Comparison of ENCODE assay signal across 9 mouse cellular contexts in genomic region chr9:37177107-37177506, GRCm38 (mm10). TPM values are rescaled to one million over a fixed set of nuclear protein-coding genes. Genes with fewer than 3 reads are reported as not detected.
A peak's percentile ranks its signal among the peaks of the same experiment; 100 is the strongest.
DNase-seq lines count a peak whose midpoint lies in the region; ATAC-seq and TF ChIP-seq lines count a peak whose summit lies in the region.
"Had no signal": no experiment of that assay in that cellular context is flagged by ENCODE, and none has a peak within 500 bp of the region (broad histone marks: within the 10 kb centered on the region; RNA-seq: fewer than 3 reads in every experiment).

No protein-coding gene starts in this region.

- peak overlapping the region; percentile 24 for H3K4me2 ChIP-seq in forebrain, embryonic 12.5 days
- H3K4me2 ChIP-seq: lung, embryonic 15.5 days had no signal

- peak; percentile 5 for DNase-seq in G1E (ENCODE audit: low spot score)
- DNase-seq in brain, embryonic 14.5 days (ENCODE audit: low read depth), result peak; percentile 94
- DNase-seq in layer of hippocampus, postnatal 10 days (ENCODE audit: low spot score in 2 of 2), result peak; percentile 81 to 84
- DNase-seq in right cerebral cortex, adult 2 months (ENCODE audit: low spot score in 2 of 2), result peak; percentile 73 to 78
- DNase-seq in urinary bladder, postnatal 4 days (ENCODE audit: low spot score in 2 of 2), result peak; percentile 29 to 69

- no peaks in the 10 kb centered on the region for H3K36me3 ChIP-seq in G1E (replicated peaks)
- H3K36me3 ChIP-seq in forebrain, embryonic 12.5 days (replicated peaks), result no peaks in the 10 kb centered on the region
- H3K36me3 ChIP-seq: lung, embryonic 15.5 days had no signal

- H3K27ac ChIP-seq in forebrain, embryonic 12.5 days, result peak overlapping the region; percentile 48; the same call in 1 of the 2 replicates
- H3K27ac ChIP-seq: lung, embryonic 15.5 days had no signal

- H3K4me3 ChIP-seq in G1E (ENCODE audit: low read depth, low read length), result no peak overlapping the region
- H3K4me3 ChIP-seq in forebrain, embryonic 12.5 days (replicated peaks), result no peak overlapping the region
- H3K4me3 ChIP-seq: lung, embryonic 15.5 days had no signal

- H3K9ac ChIP-seq in forebrain, embryonic 12.5 days, result no peak overlapping the region
- H3K9ac ChIP-seq: lung, embryonic 15.5 days had no signal

- TF ChIP-seq POLR2A in brain, embryonic 14.5 days (IDR thresholded peaks at IDR 0.05; ENCODE audit: borderline replicate concordance, extremely low read depth, insufficient read depth, insufficient read length, poor library complexity, severe bottlenecking), result no peak

- ATAC-seq in G1E (ENCODE audit: extremely low read depth, insufficient number of reproducible peaks, low FRiP score, poor library complexity, severe bottlenecking), result no peak; the same call in 1 of the 2 replicates
- ATAC-seq in forebrain, embryonic 12.5 days (ENCODE audit: low FRiP score), result peak; percentile 80
- ATAC-seq in hematopoietic stem cell, adult 5-6 weeks (replicated peaks in 1 of 2; ENCODE audit: insufficient read depth in 1 of 2, low FRiP score in 2 of 2, low TSS enrichment in 1 of 2, low read depth in 1 of 2, poor library complexity in 2 of 2, severe bottlenecking in 2 of 2), result peak; percentile 74 to 77
- ATAC-seq in megakaryocyte, adult 5-6 weeks (ENCODE audit: poor library complexity, severe bottlenecking), result peak; percentile 78

- TF ChIP-seq CTCF in G1E (IDR thresholded peaks at IDR 0.05; ENCODE audit: low read depth, low read length), result peak; percentile 59
- peak; percentile 95 for TF ChIP-seq CTCF in brain, embryonic 14.5 days (IDR thresholded peaks at IDR 0.05; ENCODE audit: borderline replicate concordance, extremely low read depth, insufficient read depth, insufficient read length)

- no peaks in the 10 kb centered on the region for H3K4me1 ChIP-seq in G1E (ENCODE audit: insufficient read depth, low read depth, low read length)
- H3K4me1 ChIP-seq in forebrain, embryonic 12.5 days, result peaks cover 53% of the 10 kb centered on the region
- H3K4me1 ChIP-seq: lung, embryonic 15.5 days had no signal

- 0 out of 2 replicates have a peak, but pooled peaks cover 14% of the 10 kb centered on the region for H3K27me3 ChIP-seq in G1E (ENCODE audit: insufficient read depth, low read length)
- peaks cover 16% of the 10 kb centered on the region for H3K27me3 ChIP-seq in forebrain, embryonic 12.5 days

- WGBS in forebrain, embryonic 12.5 days, result 0% methylated on average over 5 of the region's 5 CpGs

- no peaks in the 10 kb centered on the region for H3K9me3 ChIP-seq in G1E (replicated peaks)
- H3K9me3 ChIP-seq in forebrain, embryonic 12.5 days, result no peaks in the 10 kb centered on the region
- H3K9me3 ChIP-seq: lung, embryonic 15.5 days had no signal

RNA-seq across cellular contexts. Expression of gene Pknox2, which starts 29.9 kb away (rescaled TPM):
- total RNA-seq in G1E (2014; fragmentation: Nextera tagmentation) (1.4 TPM in 1 of 2 replicates, not detected in the other), G1E (2017) (0.17 and 0.27 TPM in 2 replicates)
- polyA plus RNA-seq in G1E (2012), result not detected in 2 replicates
- polyA plus RNA-seq in brain, embryonic 14.5 days (2012; rRNA removed), result 37.2 and 38.3 TPM in 2 replicates
- polyA plus RNA-seq in forebrain, embryonic 12.5 days (2016; fragmentation: Nextera tagmentation; extraction: Ambion mirVana), result 27.1 and 29.5 TPM in 2 replicates
- 0.25 TPM in 1 of 2 replicates, not detected in the other for total RNA-seq in hematopoietic stem cell, adult 5-6 weeks (2017)
- 10 to 100 TPM; 31.4 to 36.3 TPM for total RNA-seq in layer of hippocampus, postnatal 10 days (2021)
- total RNA-seq in megakaryocyte, adult 5-6 weeks (2015), result 0.16 and 0.64 TPM in 2 replicates
- total RNA-seq in megakaryocyte, adult 5-6 weeks (2017), result 0.04 and 0.41 TPM in 2 replicates

RNA-seq across cellular contexts. Expression of gene Tmem218, which starts 30.9 kb away (rescaled TPM):
- total RNA-seq in G1E (2014; fragmentation: Nextera tagmentation) (1.7 and 3.2 TPM in 2 replicates), G1E (2017) (3.1 and 3.5 TPM in 2 replicates)
- polyA plus RNA-seq in G1E (2012), result 0.28 and 0.30 TPM in 2 replicates
- 4.7 and 4.8 TPM in 2 replicates for polyA plus RNA-seq in brain, embryonic 14.5 days (2012; rRNA removed)
- 12.0 and 13.6 TPM in 2 replicates for polyA plus RNA-seq in forebrain, embryonic 12.5 days (2016; fragmentation: Nextera tagmentation; extraction: Ambion mirVana)
- total RNA-seq in hematopoietic stem cell, adult 5-6 weeks (2017), result 6.1 and 7.1 TPM in 2 replicates
- 10 to 100 TPM in 1 of 2 experiments, 1 to 10 TPM in 1; 8.9 to 11.5 TPM for total RNA-seq in layer of hippocampus, postnatal 10 days (2021)
- total RNA-seq in megakaryocyte, adult 5-6 weeks (2015), result 2.5 and 2.8 TPM in 2 replicates
- total RNA-seq in megakaryocyte, adult 5-6 weeks (2017), result 0.98 and 1.3 TPM in 2 replicates

Comparison
In these comparisons a context has a peak if more than half of its experiments do, and no peak if none do; other contexts are left out.
1. DNase-seq: peak in every context shown above with its lines; median percentile 94 in brain, embryonic 14.5 days; 82 in layer of hippocampus, postnatal 10 days; 76 in right cerebral cortex, adult 2 months; 49 in urinary bladder, postnatal 4 days; 5 in G1E.
2. RNA of gene Pknox2, which starts 29.9 kb away (total RNA-seq): 31.4 to 36.3 TPM in layer of hippocampus, postnatal 10 days; 0.17 to 1.4 TPM in G1E, 0.04 to 0.64 TPM in megakaryocyte, adult 5-6 weeks and 0.25 TPM in hematopoietic stem cell, adult 5-6 weeks; every median in the first group is over 10 times any median in the second.